In the genomic region with DNA sequence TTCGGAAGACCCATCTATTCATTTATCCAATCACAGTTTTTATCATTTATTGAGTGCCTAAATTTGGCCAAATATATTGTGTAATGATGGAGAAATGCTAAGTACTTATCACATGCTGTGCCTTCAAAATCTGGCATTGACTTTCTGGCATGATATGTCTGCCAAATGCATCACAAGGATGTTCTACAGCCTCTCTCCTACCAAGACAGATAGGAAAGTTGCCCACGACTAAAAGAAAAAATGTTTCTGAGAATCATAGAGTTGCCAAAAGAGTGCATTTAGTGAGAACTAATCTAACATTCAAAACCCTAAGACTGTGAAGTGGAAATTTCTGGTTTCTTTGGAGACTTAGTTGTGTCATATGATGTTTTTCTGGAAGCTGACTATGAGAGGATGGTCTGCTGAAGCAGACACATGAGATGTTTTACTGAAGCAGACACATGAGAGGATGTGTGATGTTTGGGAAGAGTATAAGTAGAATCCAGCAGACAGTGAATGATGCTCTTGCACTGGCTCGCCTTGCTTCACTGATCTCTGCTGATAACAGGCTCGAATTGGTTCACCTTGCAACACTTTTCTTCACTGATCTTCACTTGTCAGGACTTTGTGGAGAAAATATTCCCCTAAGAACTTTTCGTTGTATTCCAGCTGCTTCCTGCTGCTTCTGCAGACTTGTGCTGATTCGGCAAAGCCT, we compare ENCODE assay signal across 21 mouse cellular contexts. TPM values are rescaled to one million over a fixed set of nuclear protein-coding genes. Genes with fewer than 3 reads are reported as not detected.
DNase-seq lines count a peak whose midpoint lies in the region; ATAC-seq lines count a peak whose summit lies in the region.
"Had no signal": no experiment of that assay in that cellular context is flagged by ENCODE, and none has a peak within 500 bp of the region (broad histone marks: within the 10 kb centered on the region; RNA-seq: fewer than 3 reads in every experiment).

No protein-coding gene starts in this region.

- intact Hi-C loops in heart, postnatal 36 days (cut with DNase I): loop anchor here (10.0 kb wide), 1 partner anchor 189 kb away; no protein-coding TSS in a partner anchor

- no peak for DNase-seq in frontal cortex, postnatal 14 days (ENCODE audit: low spot score in 2 of 2)
- DNase-seq in heart, adult 9 months (ENCODE audit: low spot score in 2 of 2): peak; percentile 29 to 38
- DNase-seq in heart, postnatal 36 days: no peak
- peak; percentile 6 for DNase-seq in brain, embryonic 18.5 days (ENCODE audit: low read depth, low spot score)
- peak; percentile 69 for DNase-seq in telencephalon, adult 2 months (ENCODE audit: low read depth, low spot score)
- DNase-seq in spleen, postnatal 14 days (ENCODE audit: low spot score in 2 of 2): no peak
- DNase-seq: adrenal gland, postnatal 25 days; cerebellum, adult 8-10 months; cerebellum, postnatal 36 days; gastrocnemius, postnatal 25 days; kidney, adult 9 months; kidney, postnatal 10 days; layer of hippocampus, adult 9-11 months; left cerebral cortex, postnatal 4 days; liver, postnatal 0 days; lung, postnatal 4 days; thymus, postnatal 14 days had no signal

- peak; percentile 87 for ATAC-seq in frontal cortex, adult (ENCODE audit: low TSS enrichment)
- ATAC-seq: intestine, postnatal 0 days; liver, embryonic 12.5 days; liver, postnatal 0 days; midbrain, embryonic 13.5 days had no signal

RNA-seq across cellular contexts. Expression of gene C7, which starts 59.9 kb away (rescaled TPM):
- 1 to 10 TPM; 1.6 to 5.7 TPM for total RNA-seq in heart, postnatal 36 days (2021)

Comparison
In these comparisons a context has a peak if more than half of its experiments do, and no peak if none do; other contexts are left out.
1. DNase-seq: peak in heart, adult 9 months (2 of 2), brain, embryonic 18.5 days (single experiment) and telencephalon, adult 2 months (single experiment); none in frontal cortex, postnatal 14 days (0 of 2), heart, postnatal 36 days (0 of 2) and spleen, postnatal 14 days (0 of 2).